Mouse (Mus musculus) liver, embryonic 18 days (tissue): ENCODE measurements around the gene Iffo1. TPM values are rescaled to one million over a fixed set of nuclear protein-coding genes. Genes with fewer than 3 reads are reported as not detected.

ENCODE experiments used
- polyA plus RNA-seq: library from polyadenylated mRNA; depleted of rRNA; stranded (reverse); fragments of >200 nt; gene quantifications from 2 replicates; pipeline ENCODE4 v1.2.3, GENCODE M21; 2012; rRNA removed

The Iffo1 gene
- polyA plus RNA-seq, result 5.6 and 7.2 TPM in 2 replicates

GRCm38 (mm10) chr6:125145001-125145400, at the start of gene Iffo1:
TSS of gene Iffo1 (plus strand) at chr6:125145241.

DNA sequence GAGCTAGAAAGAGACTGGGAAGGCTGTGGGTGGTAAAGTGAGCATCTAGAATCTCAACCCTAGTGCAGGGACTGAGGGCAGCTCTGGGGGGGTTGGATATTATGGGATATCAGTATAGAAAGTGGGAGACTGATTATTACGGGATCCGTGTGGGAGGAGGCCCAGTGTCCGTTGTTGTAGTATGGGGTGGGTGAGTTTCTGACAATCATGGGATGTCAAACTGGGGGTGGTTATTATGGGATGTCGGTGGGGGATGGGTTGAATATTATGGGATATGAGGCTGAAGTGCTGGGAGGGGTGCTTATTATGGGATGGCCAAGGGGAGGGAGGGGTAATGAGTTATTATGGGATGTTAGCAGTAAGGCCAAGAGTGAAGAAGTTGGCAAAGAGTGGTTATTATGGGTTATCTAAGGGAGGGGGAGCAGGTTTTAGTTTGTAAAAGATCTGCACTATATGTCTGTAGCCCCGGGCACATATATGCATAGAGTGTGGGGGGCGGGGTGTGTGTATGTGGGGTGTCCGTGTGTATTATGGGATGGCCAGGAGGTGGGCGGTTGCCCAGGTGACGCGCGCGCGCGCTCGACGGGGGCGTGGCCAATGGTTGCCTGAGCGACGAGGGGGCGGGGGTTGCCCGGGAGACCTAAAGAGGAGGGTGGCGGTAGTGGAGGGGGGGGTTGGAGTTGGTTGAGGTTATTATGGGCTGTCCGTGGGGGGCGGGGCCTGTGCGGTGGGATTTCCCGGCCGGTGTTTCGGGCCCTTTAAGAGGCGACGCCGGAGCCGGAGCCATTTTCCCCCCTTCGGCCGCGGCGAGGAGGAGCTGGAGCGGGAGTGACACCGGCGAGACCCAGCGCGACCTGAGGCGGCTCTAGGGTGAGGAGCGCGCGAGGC, 49.4 kb upstream of the Iffo1 start, which contains the start of gene Chd4:
Gene Chd4 (plus strand): TSS at position 591 of the 888 bp plus-strand sequence.

DNA sequence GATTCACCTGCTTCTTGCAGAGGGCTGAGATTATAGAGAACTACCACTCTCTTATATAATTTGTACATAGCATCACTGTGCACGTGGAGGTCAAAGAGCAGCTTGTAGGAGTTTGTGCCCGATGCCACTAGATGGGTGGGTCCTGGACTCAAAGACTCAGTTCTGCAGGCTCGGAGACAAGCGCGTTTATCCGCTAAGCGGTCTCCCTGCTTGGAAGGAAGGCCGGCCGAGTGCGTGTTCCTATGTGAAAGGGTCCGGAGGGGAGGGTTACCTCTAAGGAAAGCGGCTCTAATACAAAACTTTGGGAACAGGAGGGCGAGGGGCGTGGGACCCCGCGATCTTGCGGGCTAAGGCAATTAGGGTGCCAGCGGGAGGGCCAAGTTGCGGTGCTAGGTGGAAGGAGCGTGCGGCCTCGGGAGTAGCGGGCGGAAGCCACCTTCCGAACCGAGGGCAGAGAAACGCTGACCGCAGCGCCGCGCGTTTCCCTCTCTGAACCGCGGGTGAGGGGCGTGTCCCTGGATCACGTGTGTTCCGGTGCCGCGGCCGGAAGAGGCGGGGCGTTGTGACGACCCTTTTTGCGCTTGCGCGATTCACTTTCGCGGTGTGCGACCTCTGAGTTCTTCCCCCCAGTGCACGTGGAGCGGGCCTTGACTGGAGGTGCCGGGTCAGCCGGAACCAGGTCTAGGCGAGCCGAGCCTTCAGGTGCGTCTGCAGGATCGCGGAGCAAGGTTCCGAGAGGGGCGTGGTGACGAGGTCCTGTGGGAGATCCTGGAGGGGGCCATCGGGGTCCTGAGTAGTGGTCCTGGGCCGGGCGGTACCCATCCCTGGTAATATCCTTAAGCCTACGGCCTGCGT, 13.5 kb upstream of the Iffo1 start, which contains the start of gene Nop2:
Gene Nop2 (plus strand): TSS at position 608 of the 855 bp plus-strand sequence.

GRCm38 (mm10) chr6:125166051-125166751, 21.2 kb downstream of the Iffo1 start, which contains the start of gene Gapdh:
TSS of gene Gapdh (minus strand) at chr6:125166467.

DNA sequence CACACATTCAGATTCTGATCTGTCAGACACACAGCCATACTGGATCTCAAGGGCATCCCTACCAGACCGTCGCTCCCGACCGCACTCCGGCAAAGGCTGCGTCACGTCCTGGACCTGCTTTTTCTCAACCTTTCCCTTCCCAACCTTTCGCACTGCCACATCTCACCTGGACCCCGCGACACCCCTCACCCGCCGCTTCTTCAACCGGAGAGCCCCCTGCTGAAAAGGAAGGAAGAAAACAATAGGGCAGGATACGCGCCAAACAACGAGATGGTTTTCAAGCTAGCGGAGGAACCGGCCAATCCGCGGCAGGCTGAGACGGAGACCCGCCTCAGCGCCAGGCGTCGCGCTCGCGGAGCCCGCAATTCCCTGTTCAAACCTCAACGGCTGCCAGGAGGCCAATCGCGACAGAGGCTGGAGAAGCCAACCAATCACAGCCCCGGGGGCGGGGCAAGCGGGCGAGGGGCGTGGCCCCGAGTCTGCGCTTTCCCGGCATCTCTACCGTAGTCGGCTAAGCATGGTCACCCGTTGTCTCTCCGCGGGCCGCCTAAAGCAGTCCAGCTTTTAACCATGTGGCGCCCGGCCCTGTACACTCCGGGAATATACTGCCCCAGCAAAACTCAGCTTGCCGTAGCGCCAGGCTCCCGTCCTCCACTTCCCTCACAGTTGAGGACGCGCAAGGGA, 46.4 kb downstream of the Iffo1 start, which contains the start of the genes Ncapd2 and Mrpl51:
Gene Ncapd2 (minus strand): TSS at position 370 of the 684 bp plus-strand sequence.
Gene Mrpl51 (plus strand): TSS at position 470 of the 684 bp plus-strand sequence.

Other genes starting within 250 kb of the Iffo1 start
- gene Lag3, start 233.5 kb upstream of the Iffo1 start, polyA plus RNA-seq, result 0.14 and 0.20 TPM in 2 replicates
- 162 TPM in 2 replicates for gene Ptms, start 225.1 kb upstream of the Iffo1 start, polyA plus RNA-seq
- gene Mlf2, start 213.9 kb upstream of the Iffo1 start, polyA plus RNA-seq, result 101 and 113 TPM in 2 replicates
- gene Cops7a, start 179.7 kb upstream of the Iffo1 start, polyA plus RNA-seq, result 58.9 and 63.0 TPM in 2 replicates
- gene Pianp, start 148.5 kb upstream of the Iffo1 start, polyA plus RNA-seq, result 0.04 and 0.06 TPM in 2 replicates
- gene Zfp384, start 136.1 kb upstream of the Iffo1 start, polyA plus RNA-seq, result 18.4 and 20.2 TPM in 2 replicates
- gene Ing4, start 105.5 kb upstream of the Iffo1 start, polyA plus RNA-seq, result 22.3 and 26.4 TPM in 2 replicates
- 3.3 and 4.0 TPM in 2 replicates for gene Acrbp, start 95.6 kb upstream of the Iffo1 start, polyA plus RNA-seq
- gene Lpar5, start 77.3 kb upstream of the Iffo1 start, polyA plus RNA-seq, result 1.1 and 1.4 TPM in 2 replicates
- 17.0 and 20.2 TPM in 2 replicates for gene Chd4, start 49.3 kb upstream of the Iffo1 start, polyA plus RNA-seq
- 16.0 and 17.2 TPM in 2 replicates for gene Nop2, start 13.3 kb upstream of the Iffo1 start, polyA plus RNA-seq
- 2,795 and 3,480 TPM in 2 replicates for gene Gapdh, start 21.2 kb downstream of the Iffo1 start, polyA plus RNA-seq
- 60.5 and 72.0 TPM in 2 replicates for gene Ncapd2, start 46.5 kb downstream of the Iffo1 start, polyA plus RNA-seq
- 51.4 and 53.4 TPM in 2 replicates for gene Mrpl51, start 46.6 kb downstream of the Iffo1 start, polyA plus RNA-seq
- gene Vamp1, start 70.3 kb downstream of the Iffo1 start, polyA plus RNA-seq, result 5.1 and 6.2 TPM in 2 replicates
- gene Tapbpl, start 86.6 kb downstream of the Iffo1 start, polyA plus RNA-seq, result 15.6 and 17.1 TPM in 2 replicates
- gene Cd27, start 91.8 kb downstream of the Iffo1 start, polyA plus RNA-seq, result 0.64 and 0.66 TPM in 2 replicates
- not detected in 2 replicates for gene Tuba3a, start 140.8 kb downstream of the Iffo1 start, polyA plus RNA-seq
- gene Ltbr, start 168.6 kb downstream of the Iffo1 start, polyA plus RNA-seq, result 17.3 and 17.8 TPM in 2 replicates
- gene Scnn1a, start 175.4 kb downstream of the Iffo1 start, polyA plus RNA-seq, result 1.0 and 1.1 TPM in 2 replicates
- gene Tnfrsf1a, start 204.1 kb downstream of the Iffo1 start, polyA plus RNA-seq, result 35.6 and 36.2 TPM in 2 replicates
- gene Plekhg6, start 235.6 kb downstream of the Iffo1 start, polyA plus RNA-seq, result 0.77 and 1.1 TPM in 2 replicates